Mouse (Mus musculus) layer of hippocampus, postnatal 10 days (tissue): ENCODE data around the gene Nos1ap. TPM values are rescaled to one million over a fixed set of nuclear protein-coding genes. Genes with fewer than 3 reads are reported as not detected.

Experiments used
- DNase-seq, 2 experiments: peaks; one replicate each; pipeline ENCODE4 v3.0.0; 2021; ENCODE audit warnings: low spot score in 2 of 2
- long read RNA-seq: library from polyadenylated mRNA; stranded (forward); transcript quantifications from one replicate; pipeline ENCODE4 v2.0.0, GENCODE M21; 2023
- total RNA-seq, 2 experiments: library from RNA; stranded (reverse); gene quantifications; 2 replicates each; pipeline ENCODE4 v1.2.3; 2021

The Nos1ap gene
- 10 to 100 TPM; 83.9 to 88.5 TPM for total RNA-seq
- long read RNA-seq, transcript Nos1ap-202 (10 exons, 3,022 nt): major isoform, 9 of 68 reads
- long read RNA-seq, partial matches to known transcripts: 3 of 68 reads
- long read RNA-seq, other reads (novel, unspliced or antisense): 55 of 68 reads

DNA sequence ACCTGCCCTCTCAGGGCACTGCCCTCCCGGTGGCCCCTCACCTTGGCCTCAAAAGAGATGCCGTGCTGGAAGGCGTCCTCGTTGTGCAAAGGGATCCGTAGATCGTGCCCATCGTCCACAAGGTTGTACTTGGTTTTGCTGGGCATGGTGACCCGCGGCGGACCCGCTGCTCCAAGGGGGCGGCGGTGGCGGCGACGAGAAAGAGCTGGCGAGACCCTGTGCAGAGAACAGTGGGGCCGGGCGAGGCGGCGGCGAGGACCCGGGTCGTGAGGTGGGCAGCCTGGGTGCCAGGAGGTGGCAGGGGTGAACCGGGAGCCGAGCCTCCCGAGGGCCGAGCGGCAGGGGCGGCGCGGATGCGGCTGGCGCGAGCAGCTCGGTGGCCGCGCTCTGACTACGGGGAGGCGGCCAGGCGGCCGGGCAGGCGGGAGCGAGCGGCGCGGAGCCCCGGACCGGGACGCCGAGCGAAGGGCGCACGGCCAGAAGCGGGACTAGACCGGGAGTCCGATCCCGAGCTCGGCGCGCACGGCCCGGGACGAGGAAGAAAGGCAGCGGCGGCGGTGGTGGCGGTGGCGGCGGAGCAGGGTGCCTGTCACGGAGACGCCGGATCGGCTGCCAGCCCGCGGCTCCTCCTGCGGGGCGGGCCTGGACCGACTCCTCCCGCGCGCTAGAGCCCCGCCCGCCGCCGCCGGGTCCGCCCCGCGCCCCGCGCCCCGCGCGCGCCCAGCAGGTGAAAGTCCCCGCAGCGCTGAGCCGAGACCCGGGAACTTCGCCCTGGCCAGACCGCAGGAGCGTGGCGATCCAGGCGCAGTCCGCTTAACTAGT is at the start of gene Nos1ap:
TSS of gene Nos1ap (minus strand) at position 643 of the 822 bp plus-strand sequence.
- peak; percentile 79 to 91 for DNase-seq

DNA sequence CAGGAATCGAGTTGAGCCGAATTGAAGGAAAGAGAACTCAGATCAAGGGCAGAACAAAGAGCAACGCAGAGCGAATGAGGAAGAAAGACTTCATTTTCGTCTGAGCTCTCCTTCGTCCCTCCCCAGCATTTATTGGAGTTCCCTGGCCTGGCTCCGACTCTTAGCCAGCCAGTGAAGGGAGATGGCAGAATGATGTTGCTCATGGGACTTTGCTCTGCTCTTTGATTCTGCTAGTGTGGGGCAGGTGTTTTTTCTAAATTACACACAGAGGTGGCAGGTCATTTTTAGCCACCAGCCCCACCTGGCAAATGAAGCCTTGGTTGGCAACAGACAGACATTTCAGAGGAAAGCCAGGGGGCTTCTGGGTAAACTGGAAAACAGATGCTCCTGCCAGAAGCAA is 49.3 kb upstream of the Nos1ap start:
- no peak for DNase-seq

DNA sequence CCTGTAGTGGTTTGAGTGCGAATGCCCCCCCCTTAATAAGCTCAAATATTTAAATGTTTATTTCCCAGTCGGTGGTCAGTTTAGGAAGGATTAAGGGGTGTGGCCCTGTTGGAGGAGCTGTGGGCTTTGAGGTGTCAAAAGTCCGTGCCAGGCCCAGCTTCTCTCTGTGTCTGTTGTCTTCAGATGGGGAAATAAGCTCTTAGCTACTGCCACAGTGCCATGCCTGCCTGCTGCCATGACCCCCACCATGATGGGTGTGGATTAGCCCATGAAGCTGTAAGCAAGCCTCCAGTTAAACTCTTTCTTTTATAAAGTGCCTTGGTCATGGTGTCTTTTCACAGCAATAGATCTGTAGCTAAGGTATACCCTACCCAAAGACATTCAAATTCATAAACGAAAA is 43.2 kb upstream of the Nos1ap start:
- no peak for DNase-seq

DNA sequence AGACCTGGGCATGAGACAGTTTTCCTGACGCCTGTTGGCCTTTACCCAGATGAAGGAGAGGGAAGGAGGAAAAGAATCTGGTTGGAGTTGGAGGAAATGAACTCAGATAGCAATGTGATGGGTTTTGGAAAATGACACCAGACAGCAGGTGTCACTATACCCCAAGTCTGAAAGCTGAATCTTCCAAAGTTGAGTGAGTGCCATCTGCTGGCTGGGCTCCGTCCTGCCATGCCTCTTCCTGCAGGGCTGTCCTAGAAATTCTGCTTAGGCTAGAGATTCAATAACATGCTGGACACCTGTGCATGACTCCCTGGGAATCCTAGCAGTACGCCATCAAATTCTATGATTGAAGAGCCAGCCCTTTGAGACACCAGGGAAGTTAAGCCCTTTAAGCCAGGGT is 42.7 kb upstream of the Nos1ap start:
- peak; percentile 86 to 90 for DNase-seq

DNA sequence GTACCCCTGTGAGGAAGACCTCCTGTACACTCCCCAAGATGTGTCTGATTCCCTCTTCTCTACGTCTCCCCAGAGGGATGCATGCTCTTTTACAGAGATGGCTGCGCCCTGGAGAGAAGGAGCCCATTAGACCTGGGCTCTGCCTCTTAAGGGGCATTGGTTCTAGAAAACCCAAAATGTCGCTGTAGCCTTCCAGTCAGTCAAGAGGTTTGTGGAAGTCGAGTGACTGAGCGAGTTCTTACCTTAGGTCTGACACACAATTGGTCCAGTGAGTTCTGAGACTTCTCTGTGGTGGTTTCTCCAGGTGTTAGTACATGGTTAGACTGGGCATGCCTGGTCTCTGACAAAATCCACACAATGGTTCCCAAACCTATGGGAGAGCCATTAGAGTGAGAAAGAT is 41.9 kb upstream of the Nos1ap start:
- DNase-seq: no peak

DNA sequence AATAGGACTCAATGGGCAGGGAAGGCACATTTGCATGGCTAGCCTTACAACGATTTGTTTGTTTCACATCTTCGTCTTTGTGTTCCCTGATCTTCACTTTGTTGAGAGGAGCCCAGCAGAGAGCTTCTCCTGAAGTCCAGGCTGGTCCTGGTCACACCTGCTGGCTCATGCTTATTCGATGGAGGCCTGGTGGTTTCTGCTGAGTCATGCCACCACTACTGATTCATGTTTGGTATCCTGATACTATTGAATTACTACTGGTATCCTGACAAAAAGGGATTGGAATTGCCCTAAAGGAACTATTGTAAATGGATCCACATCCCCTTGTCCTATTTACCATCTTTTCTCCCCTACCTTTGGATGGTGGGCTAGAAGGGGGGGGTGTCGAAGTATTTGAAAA is 40.8 kb upstream of the Nos1ap start:
- DNase-seq: no peak

DNA sequence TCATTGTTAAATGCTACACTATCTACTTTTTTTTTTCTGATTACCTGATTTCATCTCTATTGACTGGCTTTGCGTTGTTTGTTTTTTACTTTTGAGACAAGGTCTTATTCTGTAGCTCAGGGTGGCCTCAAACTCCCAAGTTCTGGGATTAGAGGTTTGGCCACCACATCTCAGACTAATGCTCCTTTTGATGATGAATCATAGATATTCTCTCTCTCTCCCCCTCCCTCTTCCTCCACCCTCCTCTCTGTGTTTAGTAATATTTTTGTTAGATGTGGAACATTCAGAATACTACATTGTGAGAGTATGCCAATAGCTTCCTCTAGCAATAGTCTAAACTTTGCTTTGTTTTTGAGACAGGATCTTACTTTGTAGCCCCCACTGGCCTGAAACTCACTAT is 33.8 kb upstream of the Nos1ap start:
- no peak for DNase-seq

DNA sequence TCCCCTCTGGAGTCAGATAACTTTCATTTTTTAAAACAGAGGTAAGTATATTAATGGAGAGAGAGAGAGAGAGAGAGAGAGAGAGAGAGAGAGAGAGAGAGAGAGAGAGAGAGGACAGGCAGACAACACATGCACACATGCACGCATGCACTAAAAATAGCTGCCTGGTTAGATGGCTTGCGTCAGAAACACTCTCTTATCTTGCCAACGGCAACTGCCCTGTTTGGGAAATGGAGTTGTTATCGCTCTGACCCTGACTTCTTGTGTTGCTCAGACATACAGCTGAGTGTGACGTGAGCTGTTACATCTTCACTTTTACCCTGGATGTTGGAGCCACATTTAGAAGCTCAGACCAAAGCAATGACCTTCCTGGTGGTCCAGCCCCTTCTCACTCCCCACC is 33.3 kb upstream of the Nos1ap start:
- DNase-seq: no peak

DNA sequence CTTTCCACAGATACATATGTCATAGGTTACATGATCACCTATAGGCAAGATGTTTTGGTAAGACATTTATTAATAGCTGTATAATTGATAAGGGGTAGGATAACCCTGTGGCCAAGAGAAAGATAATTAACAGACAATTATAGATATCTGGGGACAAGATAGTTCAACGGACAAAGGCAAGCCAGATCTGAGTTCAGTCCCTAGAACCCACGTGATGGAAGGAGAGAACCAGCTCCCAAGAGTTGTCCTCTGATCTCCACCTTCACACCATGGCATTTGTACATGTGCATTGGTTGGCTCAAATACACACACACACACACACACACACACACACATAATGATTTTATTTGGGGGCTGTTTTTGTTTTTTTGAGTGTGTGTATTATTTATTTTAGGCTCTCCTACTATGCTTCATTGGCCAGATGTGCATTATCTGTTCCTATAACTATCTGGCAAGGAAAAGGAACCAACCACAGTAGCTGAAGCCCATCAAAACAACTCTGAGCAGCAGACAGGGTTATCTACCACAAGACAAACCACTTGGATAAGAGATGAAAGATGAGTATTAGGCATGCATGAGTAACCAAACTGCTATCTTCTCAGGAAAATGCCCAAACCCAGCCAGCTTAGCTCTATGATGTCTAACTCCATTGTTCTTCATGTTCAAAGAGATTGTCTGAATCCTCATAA is 30.2 kb upstream of the Nos1ap start:
- no peak for DNase-seq

DNA sequence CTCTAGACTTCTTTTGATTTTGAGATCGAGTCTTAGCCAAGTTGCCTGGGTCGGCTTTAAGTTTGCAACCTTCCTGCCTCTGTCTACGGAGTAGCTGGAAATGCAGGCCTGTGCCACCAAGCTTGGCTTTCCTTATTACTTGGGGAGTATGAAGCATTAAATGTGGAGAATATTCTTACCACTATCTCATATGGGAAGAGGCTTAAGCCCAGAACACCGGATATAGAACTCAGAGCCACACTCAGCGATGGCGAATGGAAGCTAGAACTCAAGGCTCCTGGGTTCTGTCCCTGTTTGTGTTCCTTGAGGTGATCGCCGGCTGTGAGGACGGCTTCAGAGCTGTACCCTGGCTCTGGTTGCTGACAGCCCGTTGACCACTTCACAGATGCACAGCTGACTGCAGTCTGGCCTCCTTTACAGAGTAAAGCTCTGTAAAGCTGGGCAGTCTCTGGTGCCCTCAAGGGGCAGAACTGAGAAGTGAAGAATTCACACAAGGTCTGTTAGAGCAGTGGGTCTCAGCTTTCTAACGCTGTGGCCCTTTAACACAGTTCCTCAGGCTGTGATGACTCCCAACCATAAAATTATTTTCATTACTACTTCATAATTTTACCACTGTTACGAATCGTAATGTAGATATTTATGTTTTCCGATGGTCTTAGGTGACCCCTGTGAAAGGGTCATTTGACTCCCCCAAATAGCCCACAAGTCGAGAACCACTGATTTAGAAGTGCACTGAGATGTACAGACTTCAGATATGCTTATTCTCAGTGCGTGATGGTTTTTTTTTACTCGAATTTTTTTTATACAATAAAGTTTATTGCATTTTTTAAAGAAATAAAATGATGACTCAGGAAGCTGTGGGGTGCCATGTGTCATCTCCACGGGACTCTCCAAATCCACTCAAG is 23.6 kb upstream of the Nos1ap start:
- peak; percentile 81 to 87 for DNase-seq

DNA sequence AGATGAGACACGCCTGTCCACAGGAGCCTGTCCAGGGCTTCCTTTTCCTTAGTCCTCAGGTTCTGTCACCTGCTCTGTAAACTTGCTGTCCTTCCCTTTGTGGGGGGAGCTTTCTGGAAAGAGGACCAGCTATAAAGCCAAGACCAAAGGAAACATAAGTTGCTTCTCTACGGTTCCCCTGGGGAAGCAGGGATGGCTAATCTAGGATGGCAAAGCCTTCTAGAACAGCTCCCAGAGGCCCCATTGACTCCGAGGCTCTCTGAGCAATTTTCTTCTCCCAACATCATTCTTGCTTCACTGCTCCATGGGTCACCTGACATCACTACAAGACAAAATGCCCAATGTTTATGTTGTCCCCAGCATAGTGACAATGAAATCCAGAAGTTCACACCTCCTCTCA is 22.0 kb upstream of the Nos1ap start:
- no peak for DNase-seq

DNA sequence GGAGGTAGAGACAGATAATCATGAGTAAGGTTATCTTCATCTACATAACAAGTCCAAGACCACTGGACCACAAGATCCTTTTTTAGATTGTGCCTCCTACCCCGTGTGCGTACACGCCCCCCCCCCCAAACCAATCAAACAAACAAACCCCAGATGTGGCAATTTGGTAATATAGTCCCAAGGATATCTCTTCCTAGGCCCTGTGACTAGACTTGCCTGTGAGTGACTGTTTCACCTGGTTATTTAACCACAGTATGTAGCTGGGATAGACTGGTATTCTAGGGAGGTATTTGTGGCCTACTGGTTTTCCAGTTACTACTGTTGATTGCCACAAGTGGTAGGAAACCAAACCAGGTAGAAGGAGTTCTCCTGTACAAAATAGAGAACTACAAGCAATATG is 21.0 kb upstream of the Nos1ap start:
- DNase-seq: no peak

DNA sequence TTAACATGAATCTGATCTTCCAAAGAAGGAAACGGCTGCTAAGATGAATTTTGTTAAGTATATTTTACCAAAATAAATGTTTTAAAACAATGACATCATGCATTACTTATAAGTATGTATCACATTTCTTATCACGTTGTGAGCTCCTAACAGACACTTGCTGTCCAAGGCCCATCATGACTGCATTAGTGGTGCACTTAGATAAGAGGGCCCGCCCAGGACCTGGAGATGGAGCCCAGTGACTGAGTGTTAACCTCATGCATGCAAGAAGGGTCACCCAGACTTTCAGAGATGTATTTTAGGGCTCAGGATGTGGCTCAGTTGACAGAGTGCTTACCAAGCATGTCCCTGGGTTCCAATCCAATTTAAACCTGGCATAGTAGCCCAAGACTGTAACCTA is 20.6 kb upstream of the Nos1ap start:
- DNase-seq: no peak

DNA sequence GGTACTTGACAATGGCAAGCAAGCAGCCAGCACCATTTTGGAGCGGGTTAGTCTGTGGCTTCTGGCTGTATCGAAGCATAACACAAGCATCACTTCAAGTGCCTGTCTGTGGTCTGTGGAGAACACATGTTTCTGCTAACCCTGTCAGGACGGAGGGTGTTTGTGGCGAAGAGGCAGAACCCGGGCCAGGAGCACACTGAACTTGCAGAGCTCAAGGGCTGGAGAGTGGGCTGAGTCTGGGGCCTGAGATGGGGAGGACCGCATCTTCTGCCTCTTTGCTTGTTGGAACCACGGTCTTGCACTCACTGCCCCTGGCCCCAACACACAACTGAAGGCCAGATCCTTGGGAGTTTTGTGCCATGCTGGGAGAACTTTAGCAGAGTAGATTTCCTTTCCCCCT is 20.2 kb upstream of the Nos1ap start:
- no peak for DNase-seq

DNA sequence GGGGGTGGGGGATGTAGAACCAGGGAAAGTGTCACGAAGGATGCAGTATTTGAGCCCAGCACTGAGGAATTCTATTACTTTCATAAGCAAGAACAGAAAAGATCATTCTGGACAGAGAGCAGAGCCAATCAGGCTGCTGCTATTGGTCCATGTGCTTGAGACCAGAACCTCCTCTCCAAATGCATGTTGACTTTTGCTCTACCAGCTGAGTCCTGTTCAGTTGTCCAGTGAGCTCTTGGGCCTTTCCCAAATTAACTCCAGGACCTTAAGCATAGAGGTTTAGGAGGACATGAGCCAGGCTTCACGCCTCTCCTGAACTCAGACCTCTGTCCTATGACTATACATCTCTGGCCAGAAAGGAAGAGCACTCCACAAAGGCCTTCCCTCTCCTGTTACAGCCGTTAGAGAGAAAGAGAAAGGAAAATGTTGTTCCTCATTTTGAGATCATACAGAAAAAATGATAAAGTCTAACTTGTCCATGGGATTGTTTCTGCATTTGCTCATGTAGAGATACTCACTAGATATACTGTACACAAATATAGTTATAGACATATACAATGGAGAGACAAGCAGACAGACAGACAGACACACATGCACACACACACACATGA is 18.9 kb upstream of the Nos1ap start:
- no peak for DNase-seq

DNA sequence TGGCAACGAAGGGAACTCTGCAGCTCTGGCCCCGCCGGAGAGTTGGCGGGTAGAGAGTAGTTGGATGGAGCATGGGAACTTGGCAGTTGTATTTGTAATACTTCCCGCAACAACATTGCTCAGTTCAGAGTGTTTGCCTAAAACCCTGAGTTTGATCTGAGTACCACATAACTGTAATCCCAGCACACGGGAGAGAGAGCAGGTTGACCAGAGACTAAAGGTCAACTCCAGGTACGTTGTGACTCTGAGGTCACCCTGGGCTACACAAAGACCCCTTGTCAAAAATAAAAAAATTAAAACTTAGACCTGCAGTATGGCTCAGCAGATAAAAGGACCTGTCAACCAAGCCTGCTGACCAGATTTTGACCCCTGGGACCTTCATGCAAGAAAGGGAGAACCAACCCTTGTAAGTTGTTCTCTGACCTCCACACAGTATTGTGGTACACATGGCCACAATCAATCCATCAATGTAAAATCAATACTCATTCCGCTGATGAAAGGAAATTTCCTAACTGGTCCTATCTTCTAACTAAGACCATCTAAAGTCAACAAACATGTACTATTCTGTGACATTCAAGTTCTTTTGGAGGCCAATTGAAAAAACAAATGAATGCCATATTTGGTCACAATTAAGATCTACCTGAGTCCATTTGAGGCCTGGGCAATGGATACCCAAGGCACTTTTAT is 17.7 kb upstream of the Nos1ap start:
- DNase-seq: no peak

DNA sequence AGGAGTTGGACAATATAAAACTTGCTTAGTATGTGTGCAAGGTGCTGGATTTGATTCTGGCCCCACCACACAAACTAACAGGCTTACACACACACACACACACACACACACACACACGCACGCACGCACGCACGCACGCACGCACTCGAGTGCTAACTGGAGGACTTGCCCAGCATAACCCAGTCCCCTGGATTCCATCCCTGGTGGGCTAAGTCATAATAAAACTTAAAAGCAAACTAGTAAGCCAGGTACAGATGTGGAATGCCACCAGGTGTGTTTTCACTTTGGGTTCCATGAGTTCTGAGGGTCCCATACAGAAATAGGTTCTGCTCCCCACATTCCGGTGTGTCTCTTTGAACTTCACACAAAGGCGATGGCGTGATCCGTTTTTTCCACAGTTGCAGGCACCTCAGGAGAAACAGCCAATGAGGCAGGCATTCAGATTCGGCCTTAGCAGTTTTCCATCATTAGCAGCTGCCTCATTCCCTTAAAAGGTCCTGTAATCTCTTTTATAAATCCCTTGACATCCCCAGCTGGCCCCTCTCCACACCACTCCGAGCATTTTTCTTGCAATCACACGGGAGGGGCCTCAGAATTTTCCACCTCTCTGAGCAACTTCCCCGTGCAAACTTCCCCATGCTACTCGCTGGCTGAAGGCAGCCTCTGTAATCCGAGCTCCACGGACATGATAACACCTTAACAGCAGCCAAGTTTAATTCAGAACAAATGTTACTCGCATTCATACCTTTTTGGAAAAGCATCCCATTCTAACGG is 15.8 kb upstream of the Nos1ap start:
- no peak for DNase-seq

DNA sequence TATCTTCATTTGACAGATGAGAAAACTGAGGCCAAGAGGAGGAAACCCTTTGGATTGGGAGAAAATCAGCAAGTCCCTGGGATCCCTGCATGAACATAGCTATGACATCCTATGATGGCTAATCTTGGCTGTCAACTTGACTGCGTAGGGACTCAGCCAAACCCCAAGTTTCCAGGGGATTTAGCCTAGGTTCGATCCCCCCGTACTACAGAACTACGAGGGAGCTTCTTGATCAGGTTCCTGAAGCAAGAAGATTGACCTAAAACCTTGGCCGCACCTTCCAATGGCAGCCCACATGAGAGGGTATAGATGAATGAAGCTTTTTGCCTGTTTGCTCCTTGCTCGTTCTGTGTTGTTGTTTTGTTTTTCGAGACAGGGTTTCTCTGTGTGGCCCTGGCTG is 4.9 kb upstream of the Nos1ap start:
- no peak for DNase-seq

DNA sequence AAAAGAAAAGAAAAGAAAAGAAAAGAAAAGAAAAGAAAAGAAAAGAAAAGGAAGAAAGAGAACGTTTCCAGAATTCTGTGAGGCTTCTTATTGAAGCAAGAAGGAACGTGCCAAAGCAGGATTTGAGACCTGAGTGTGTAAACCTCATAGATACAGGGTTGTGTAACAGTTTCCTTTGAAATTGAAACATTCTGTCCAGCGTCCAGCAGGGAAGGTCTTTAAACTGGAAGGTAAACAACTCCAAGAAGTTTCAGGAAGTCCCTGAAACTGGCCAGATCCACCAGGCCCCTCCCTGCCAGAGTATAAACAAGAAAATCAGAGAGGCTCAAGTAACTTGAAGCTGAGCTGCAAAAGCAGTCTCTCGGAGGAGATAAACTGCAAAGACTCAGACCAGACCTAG is 870 bp upstream of the Nos1ap start:
- DNase-seq: no peak

DNA sequence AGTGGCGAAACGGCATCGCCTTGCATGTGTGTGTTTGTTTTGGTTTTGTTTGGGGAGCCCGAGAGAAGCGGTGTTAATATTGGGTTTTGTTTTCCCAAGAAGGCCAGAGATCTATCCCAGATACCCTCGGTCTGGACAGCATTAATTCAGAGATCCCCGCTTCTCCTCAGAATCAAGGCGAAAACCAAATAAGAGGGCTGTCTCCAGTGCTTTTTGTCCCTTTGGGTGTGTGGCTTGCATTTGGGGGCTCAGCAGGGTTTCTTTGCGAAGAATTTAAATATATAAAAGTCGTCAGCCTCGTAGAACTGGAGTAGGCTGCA is 340 bp upstream of the Nos1ap start:
- DNase-seq: no peak
